In genomic region chr19:5269392-5269791, GRCm38 (mm10) we compare ENCODE assay signal across 28 mouse cellular contexts. TPM values are rescaled to one million over a fixed set of nuclear protein-coding genes. Genes with fewer than 3 reads are reported as not detected.
DNase-seq lines count a peak whose midpoint lies in the region; ATAC-seq and TF ChIP-seq lines count a peak whose summit lies in the region.
"Had no signal": no experiment of that assay in that cellular context is flagged by ENCODE, and none has a peak within 500 bp of the region (broad histone marks: within the 10 kb centered on the region; RNA-seq: fewer than 3 reads in every experiment).

No protein-coding gene starts in this region.

- peak; percentile 41 to 46 for TF ChIP-seq EP300 in MEL (IDR thresholded peaks at IDR 0.05; ENCODE audit: low read depth in 1 of 2, low read length in 2 of 2)

- TF ChIP-seq POLR2A in MEL (IDR thresholded peaks at IDR 0.05; ENCODE audit: control insufficient read depth in 1 of 2, insufficient read depth in 1 of 2, low read depth in 1 of 2, low read length in 2 of 2, poor library complexity in 1 of 2), result no peak

- H3K4me1 ChIP-seq in heart, embryonic 13.5 days, result peaks cover 73% of the 10 kb centered on the region
- peaks cover 20 to 44% of the 10 kb centered on the region in 2 experiments for H3K4me1 ChIP-seq in MEL (ENCODE audit: control insufficient read depth in 1 of 2, insufficient read depth in 2 of 2, low read length in 2 of 2)
- peaks cover 50% of the 10 kb centered on the region for H3K4me1 ChIP-seq in liver, embryonic 11.5 days (replicated peaks; ENCODE audit: control insufficient read depth, insufficient read depth, low read length)
- H3K4me1 ChIP-seq in liver, embryonic 16.5 days (ENCODE audit: control insufficient read depth, low read depth, low read length), result peaks cover 60% of the 10 kb centered on the region

- H3K36me3 ChIP-seq in heart, embryonic 13.5 days, result peaks cover 5% of the 10 kb centered on the region
- peaks cover 3 to 57% of the 10 kb centered on the region in 2 experiments; a peak in 3 of 4 replicates for H3K36me3 ChIP-seq in MEL (ENCODE audit: control insufficient read depth in 1 of 2, insufficient read depth in 2 of 2, low read length in 2 of 2)
- H3K36me3 ChIP-seq in liver, embryonic 11.5 days (ENCODE audit: control insufficient read depth, insufficient read depth, low read length), result peaks cover 6% of the 10 kb centered on the region
- H3K36me3 ChIP-seq in liver, embryonic 16.5 days (ENCODE audit: control insufficient read depth, insufficient read depth), result peaks cover 5% of the 10 kb centered on the region

- peak overlapping the region; percentile 56; the same call in 1 of the 2 replicates for H3K9ac ChIP-seq in heart, embryonic 13.5 days
- peak overlapping the region; percentile 48 for H3K9ac ChIP-seq in MEL (ENCODE audit: control insufficient read depth, low read depth, low read length, poor library complexity, severe bottlenecking)
- no peak overlapping the region for H3K9ac ChIP-seq in liver, embryonic 11.5 days (ENCODE audit: low read depth, low read length)
- no peak overlapping the region for H3K9ac ChIP-seq in liver, embryonic 16.5 days (ENCODE audit: low read depth, low read length)
- H3K9ac ChIP-seq: midbrain, embryonic 12.5 days had no signal

- no peaks in the 10 kb centered on the region for H3K9me3 ChIP-seq in heart, embryonic 13.5 days
- H3K9me3 ChIP-seq in MEL (replicated peaks; ENCODE audit: insufficient read depth, low read length), result no peaks in the 10 kb centered on the region
- no peaks in the 10 kb centered on the region for H3K9me3 ChIP-seq in liver, embryonic 11.5 days (ENCODE audit: control insufficient read depth, low read length)
- H3K9me3 ChIP-seq in liver, embryonic 16.5 days (replicated peaks; ENCODE audit: control insufficient read depth, low read length), result no peaks in the 10 kb centered on the region
- H3K9me3 ChIP-seq: midbrain, embryonic 12.5 days had no signal

- no peak for DNase-seq in heart, postnatal 10 days
- peak; percentile 76 for DNase-seq in MEL (ENCODE audit: low read depth, low spot score)
- no peak for DNase-seq in liver, embryonic 11.5 days (ENCODE audit: low spot score)
- no peak for DNase-seq in kidney, adult 8-10 months
- no peak for DNase-seq in layer of hippocampus, adult 8-10 months (ENCODE audit: low spot score in 2 of 2)
- no peak for DNase-seq in adrenal gland, postnatal 10 days
- DNase-seq: adrenal gland, adult 2 months; cerebellum, adult 18-20 months; cerebellum, postnatal 14 days; kidney, adult 18-20 months; kidney, postnatal 36 days; lung, postnatal 36 days; retina, postnatal 1 day; right cerebral cortex, postnatal 14 days; thymus, adult 2 months; thymus, postnatal 4 days had no signal

- H3K27ac ChIP-seq in heart, embryonic 13.5 days (replicated peaks), result no peak overlapping the region
- H3K27ac ChIP-seq in MEL (ENCODE audit: control insufficient read depth, low read depth, low read length), result peak overlapping the region; percentile 47
- peak overlapping the region; percentile 49; the same call in 1 of the 2 replicates for H3K27ac ChIP-seq in liver, embryonic 11.5 days (ENCODE audit: low read depth, low read length)
- peak overlapping the region; percentile 49 for H3K27ac ChIP-seq in liver, embryonic 16.5 days (ENCODE audit: low read length)
- H3K27ac ChIP-seq: layer of hippocampus, adult 2 months; midbrain, embryonic 12.5 days had no signal

- no peaks in the 10 kb centered on the region for H3K27me3 ChIP-seq in heart, embryonic 13.5 days (replicated peaks)
- no peaks in the 10 kb centered on the region for H3K27me3 ChIP-seq in MEL (ENCODE audit: control insufficient read depth in 1 of 2, insufficient read depth in 2 of 2, low read length in 2 of 2)
- H3K27me3 ChIP-seq in liver, embryonic 11.5 days (replicated peaks; ENCODE audit: control insufficient read depth, insufficient read depth, low read length), result no peaks in the 10 kb centered on the region
- no peaks in the 10 kb centered on the region for H3K27me3 ChIP-seq in liver, embryonic 16.5 days (ENCODE audit: control insufficient read depth, insufficient read depth, low read depth, low read length)
- H3K27me3 ChIP-seq: midbrain, embryonic 12.5 days had no signal

- intact Hi-C loops in heart, postnatal 10 days (cut with DNase I), result no loop called here

- peak overlapping the region; percentile 24; the same call in 1 of the 2 replicates for H3K4me2 ChIP-seq in heart, embryonic 13.5 days
- H3K4me2 ChIP-seq in liver, embryonic 11.5 days, result peak overlapping the region; percentile 55
- H3K4me2 ChIP-seq in liver, embryonic 16.5 days (ENCODE audit: low read depth, low read length), result peak overlapping the region; percentile 22; the same call in 1 of the 2 replicates
- H3K4me2 ChIP-seq: midbrain, embryonic 12.5 days had no signal

- ATAC-seq in heart, embryonic 13.5 days (ENCODE audit: extremely low read depth, insufficient number of reproducible peaks, low FRiP score, low TSS enrichment), result no peak
- ATAC-seq in liver, embryonic 11.5 days (replicated peaks; ENCODE audit: low FRiP score), result 0 out of 2 replicates have a peak, but pooled peaks have one; percentile 24
- ATAC-seq in liver, embryonic 16.5 days (ENCODE audit: low read depth), result peak; percentile 19
- ATAC-seq: activated CD4-positive, CD25-positive, alpha-beta regulatory T cell, adult 4 months; forebrain, embryonic 16.5 days; hindbrain, embryonic 16.5 days had no signal

- H3K79me2 ChIP-seq in MEL (ENCODE audit: control insufficient read depth, insufficient read depth, low read length, poor library complexity), result peaks cover 13% of the 10 kb centered on the region

- WGBS in heart, embryonic 13.5 days, result 30% methylated on average over 5 of the region's 5 CpGs
- 47% methylated on average over 5 of the region's 5 CpGs for WGBS in liver, embryonic 11.5 days
- 18% methylated on average over 5 of the region's 5 CpGs for WGBS in liver, embryonic 16.5 days (ENCODE audit: insufficient replicate concordance)

- TF ChIP-seq CTCF in MEL (IDR thresholded peaks at IDR 0.05 in 2 of 3, conservative IDR thresholded peaks at IDR 0.05 in 1 of 3; ENCODE audit: control insufficient read depth in 1 of 3, insufficient read depth in 1 of 3, low read depth in 2 of 3, low read length in 3 of 3, poor library complexity in 1 of 3, severe bottlenecking in 1 of 3), result no peak

- H3K4me3 ChIP-seq in heart, embryonic 13.5 days, result no peak overlapping the region
- peak overlapping the region in 1 of 2 experiments; percentile 18; a peak in 3 of 4 replicates for H3K4me3 ChIP-seq in MEL (ENCODE audit: control insufficient read depth in 1 of 2, insufficient read depth in 1 of 2, low read depth in 2 of 2, low read length in 2 of 2)
- no peak overlapping the region for H3K4me3 ChIP-seq in liver, embryonic 11.5 days (ENCODE audit: low read depth, low read length)
- no peak overlapping the region for H3K4me3 ChIP-seq in liver, embryonic 16.5 days (ENCODE audit: low read depth, low read length)
- H3K4me3 ChIP-seq: layer of hippocampus, adult 2 months; midbrain, embryonic 12.5 days had no signal

- no peak for TF ChIP-seq RAD21 in MEL (IDR thresholded peaks at IDR 0.05; ENCODE audit: low read depth, low read length)

TF ChIP-seq in MEL, 35 proteins besides CTCF, POLR2A, EP300 and RAD21 (continues in another document):
- TF ChIP-seq GATA1 (IDR thresholded peaks at IDR 0.05; ENCODE audit: low read depth, low read length) (peak; percentile 76), ETS1 (IDR thresholded peaks at IDR 0.05; ENCODE audit: low read depth, low read length) (peak; percentile 49; the same call in 1 of the 2 replicates), E2F4 (IDR thresholded peaks at IDR 0.05; ENCODE audit: borderline replicate concordance, low read depth, low read length) (no peak), SIN3A (IDR thresholded peaks at IDR 0.05; ENCODE audit: low read length) (peak; percentile 38; the same call in 1 of the 2 replicates), RCOR1 (IDR thresholded peaks at IDR 0.05; ENCODE audit: low read depth, low read length) (peak; percentile 64; the same call in 1 of the 2 replicates), USF2 (IDR thresholded peaks at IDR 0.05; ENCODE audit: borderline replicate concordance in 1 of 2, insufficient read depth in 1 of 2, low read depth in 1 of 2, low read length in 2 of 2) (no peak)

RNA-seq across cellular contexts. Expression of gene Pacs1, which starts 3.5 kb away (rescaled TPM):
- polyA plus RNA-seq in heart, embryonic 13.5 days (2015; fragmentation: Nextera tagmentation; extraction: Ambion mirVana), result 17.7 and 18.6 TPM in 2 replicates
- total RNA-seq in heart, postnatal 10 days (2021), result 10 to 100 TPM; 24.5 to 27.8 TPM
- 5.7 TPM in 2 replicates for total RNA-seq in MEL (2012; rRNA removed)
- polyA plus RNA-seq in MEL (2012; ENCODE audit: insufficient read depth in 1 of 2, insufficient read length in 2 of 2, low read depth in 1 of 2, low replicate concordance in 2 of 2, missing spikeins in 1 of 2), result 10 to 100 TPM in 1 of 2 experiments, not detected in 1; 19.9 TPM
- 27.0 and 30.3 TPM in 2 replicates for polyA plus RNA-seq in liver, embryonic 11.5 days (2014; fragmentation: Nextera tagmentation; extraction: Ambion mirVana)
- 6.8 and 8.1 TPM in 2 replicates for polyA plus RNA-seq in liver, embryonic 16.5 days (2015; fragmentation: Nextera tagmentation; extraction: Ambion mirVana)
- total RNA-seq in layer of hippocampus, adult 8-10 months (2022), result 10 to 100 TPM; 50.9 to 59.4 (median 55.3) TPM
- 10 to 100 TPM; 23.3 to 28.7 TPM for total RNA-seq in adrenal gland, postnatal 10 days (2021)

RNA-seq across cellular contexts. Expression of gene Sf3b2, which starts 25.9 kb away (rescaled TPM):
- 210 and 227 TPM in 2 replicates for polyA plus RNA-seq in heart, embryonic 13.5 days (2015; fragmentation: Nextera tagmentation; extraction: Ambion mirVana)
- 100 to 1,000 TPM; 129 to 136 TPM for total RNA-seq in heart, postnatal 10 days (2021)
- 178 and 180 TPM in 2 replicates for total RNA-seq in MEL (2012; rRNA removed)
- polyA plus RNA-seq in MEL (2012; ENCODE audit: insufficient read depth in 1 of 2, insufficient read length in 2 of 2, low read depth in 1 of 2, low replicate concordance in 2 of 2, missing spikeins in 1 of 2), result 100 to 1,000 TPM; 259 to 331 TPM
- 285 and 290 TPM in 2 replicates for polyA plus RNA-seq in liver, embryonic 11.5 days (2014; fragmentation: Nextera tagmentation; extraction: Ambion mirVana)
- 103 TPM in 2 replicates for polyA plus RNA-seq in liver, embryonic 16.5 days (2015; fragmentation: Nextera tagmentation; extraction: Ambion mirVana)
- total RNA-seq in layer of hippocampus, adult 8-10 months (2022), result 100 to 1,000 TPM; 202 to 215 (median 208) TPM
- total RNA-seq in adrenal gland, postnatal 10 days (2021), result 100 to 1,000 TPM; 149 to 167 TPM

RNA-seq across cellular contexts. Expression of gene Gal3st3, which starts 28.7 kb away (rescaled TPM):
- 4.5 and 5.9 TPM in 2 replicates for polyA plus RNA-seq in heart, embryonic 13.5 days (2015; fragmentation: Nextera tagmentation; extraction: Ambion mirVana)
- total RNA-seq in heart, postnatal 10 days (2021), result 10 to 100 TPM in 1 of 2 experiments, 1 to 10 TPM in 1; 9.4 to 14.6 TPM
- not detected in 2 replicates for total RNA-seq in MEL (2012; rRNA removed)
- polyA plus RNA-seq in MEL (2012; ENCODE audit: insufficient read depth in 1 of 2, insufficient read length in 2 of 2, low read depth in 1 of 2, low replicate concordance in 2 of 2, missing spikeins in 1 of 2), result under 1 TPM in 1 of 2 experiments, not detected in 1; 0.04 TPM
- polyA plus RNA-seq in liver, embryonic 11.5 days (2014; fragmentation: Nextera tagmentation; extraction: Ambion mirVana), result 1.6 and 2.1 TPM in 2 replicates
- 0.08 TPM in 1 of 2 replicates, not detected in the other for polyA plus RNA-seq in liver, embryonic 16.5 days (2015; fragmentation: Nextera tagmentation; extraction: Ambion mirVana)
- 10 to 100 TPM; 83.2 to 92.3 (median 86.9) TPM for total RNA-seq in layer of hippocampus, adult 8-10 months (2022)
- under 1 TPM; 0.27 to 0.51 TPM for total RNA-seq in adrenal gland, postnatal 10 days (2021)
- total RNA-seq: hematopoietic stem cell, adult 5-6 weeks; liver, adult 2 months; megakaryocyte, adult 5-6 weeks; monocyte, adult 5-6 weeks had no signal
- polyA plus RNA-seq: erythroblast, embryonic 14.5 days; liver, adult 2 months had no signal

Comparison
In these comparisons a context has a peak if more than half of its experiments do, and no peak if none do; other contexts are left out.
1. H3K9ac ChIP-seq: peak in heart, embryonic 13.5 days (single experiment) and MEL (single experiment); none in liver, embryonic 11.5 days (single experiment) and liver, embryonic 16.5 days (single experiment).
2. RNA of gene Gal3st3, which starts 28.7 kb away (total RNA-seq): 83.2 to 92.3 TPM in layer of hippocampus, adult 8-10 months and 9.4 to 14.6 TPM in heart, postnatal 10 days; 0.27 to 0.51 TPM in adrenal gland, postnatal 10 days and not detected in MEL; every median in the first group is over 4 times any median in the second.
3. Peak in every context shown above with its lines, with median percentiles within 50 percentile points of each other: H3K4me2 ChIP-seq.